Mouse (Mus musculus) kidney, embryonic 15.5 days (tissue): ENCODE measurements around the gene Odf3. TPM values are rescaled to one million over a fixed set of nuclear protein-coding genes. Genes with fewer than 3 reads are reported as not detected.

ENCODE experiments used
- ATAC-seq: fragments of 200-750 bp; cut with Nextera tagmentation; replicated peaks from 2 replicates; pipeline ENCODE4 v1.8.0; 2017; ENCODE audit warnings: moderate TSS enrichment; ENCODE audit not compliant: low FRiP score
- H3K27ac ChIP-seq: fragments of 300-500 bp; sonication (generic); 2 replicates; pipeline ENCODE4 v1.5.1; 2015; ENCODE audit warnings: mild to moderate bottlenecking, inconsistent platforms
- H3K27me3 ChIP-seq: fragments of 300-500 bp; sonication (generic); 2 replicates; pipeline ENCODE4 v1.6.1; 2015; ENCODE audit warnings: inconsistent platforms
- H3K36me3 ChIP-seq: fragments of 300-500 bp; sonication (generic); 2 replicates; pipeline ENCODE4 v1.6.1; 2015; ENCODE audit warnings: inconsistent platforms
- H3K4me1 ChIP-seq: fragments of 300-500 bp; sonication (generic); 2 replicates; pipeline ENCODE4 v1.6.1; 2015; ENCODE audit warnings: inconsistent platforms
- H3K4me2 ChIP-seq: fragments of 300-500 bp; sonication (generic); 2 replicates; pipeline ENCODE4 v1.6.1; 2015; ENCODE audit warnings: moderate library complexity, mild to moderate bottlenecking, inconsistent platforms
- H3K4me3 ChIP-seq: fragments of 300-500 bp; sonication (generic); replicated peaks from 2 replicates; pipeline ENCODE4 v1.5.1; 2015; ENCODE audit warnings: mild to moderate bottlenecking, inconsistent platforms
- H3K9ac ChIP-seq: fragments of 300-500 bp; sonication (generic); 2 replicates; pipeline ENCODE4 v1.6.1; 2015; ENCODE audit warnings: mild to moderate bottlenecking, inconsistent platforms
- H3K9me3 ChIP-seq: fragments of 300-500 bp; sonication (generic); replicated peaks from 2 replicates; pipeline ENCODE4 v1.6.1; 2016; ENCODE audit warnings: inconsistent platforms
- WGBS: fragments of 180-500 bp; shearing (Covaris S2); methylation state at CpG from one replicate; pipeline ENCODE4 v1.1.7; 2015; ENCODE audit warnings: mixed read lengths; 5-methylcytosine and 5-hydroxymethylcytosine counted together
- polyA plus RNA-seq: library from polyadenylated mRNA; unstranded; fragments of >200 nt; fragmentation: Nextera tagmentation; extraction: Ambion mirVana; gene quantifications from 2 replicates; pipeline ENCODE4 v1.2.1, GENCODE M21; 2015

The Odf3 gene
- 0.12 TPM in 1 of 2 replicates, not detected in the other for polyA plus RNA-seq

- Histone ChIP-seq H3K9ac (no peak within 1 kb of the TSS), H3K27me3 (peaks cover 10% of the 10 kb centered on the region), H3K9me3 (no peaks in the 10 kb centered on the region), H3K4me3 (no peak within 1 kb of the TSS), H3K27ac (no peak within 1 kb of the TSS), H3K4me2 (no peak within 1 kb of the TSS), H3K4me1 (peaks cover 3% of the 10 kb centered on the region; the same call in 1 of the 2 replicates), H3K36me3 (peaks cover 17% of the 10 kb centered on the region)
- no peak for ATAC-seq
- WGBS = 64% methylated on average over 11 of the region's 11 CpGs
Measured at GRCm38 (mm10) chr7:140847755-140848580, at the start of gene Odf3. Odf3 (plus strand) TSS chr7:140847805.

GRCm38 (mm10) chr7:140798212-140798611 is 49.4 kb upstream of the Odf3 start:
- Histone ChIP-seq H3K27ac (no peak overlapping the region), H3K27me3 (no peaks in the 10 kb centered on the region), H3K36me3 (no peaks in the 10 kb centered on the region), H3K4me3 (no peak overlapping the region), H3K9me3 (no peaks in the 10 kb centered on the region), H3K4me2 (no peak overlapping the region), H3K4me1 (peaks cover 5% of the 10 kb centered on the region; the same call in 1 of the 2 replicates), H3K9ac (no peak overlapping the region)
- ATAC-seq = no peak; the same call in 1 of the 2 replicates
- 71% methylated on average over 2 of the region's 2 CpGs for WGBS

GRCm38 (mm10) chr7:140802629-140803028 is 45.0 kb upstream of the Odf3 start:
- Histone ChIP-seq H3K4me3 (no peak overlapping the region), H3K4me2 (no peak overlapping the region), H3K27me3 (no peaks in the 10 kb centered on the region), H3K4me1 (peaks cover 5% of the 10 kb centered on the region; the same call in 1 of the 2 replicates), H3K36me3 (no peaks in the 10 kb centered on the region), H3K9me3 (no peaks in the 10 kb centered on the region), H3K27ac (no peak overlapping the region), H3K9ac (no peak overlapping the region)
- 0 out of 2 replicates have a peak, but pooled peaks have one; percentile 53 for ATAC-seq
- WGBS = 32% methylated on average over 6 of the region's 6 CpGs

GRCm38 (mm10) chr7:140805704-140806103 is 41.9 kb upstream of the Odf3 start:
- Histone ChIP-seq H3K36me3 (peaks cover 3% of the 10 kb centered on the region; the same call in 1 of the 2 replicates), H3K4me1 (peaks cover 5% of the 10 kb centered on the region; the same call in 1 of the 2 replicates), H3K27me3 (no peaks in the 10 kb centered on the region), H3K4me3 (no peak overlapping the region), H3K9ac (no peak overlapping the region), H3K27ac (no peak overlapping the region), H3K9me3 (no peaks in the 10 kb centered on the region), H3K4me2 (no peak overlapping the region)
- WGBS = 16% methylated on average over 1 of the region's 1 CpGs
- ATAC-seq = no peak

DNA sequence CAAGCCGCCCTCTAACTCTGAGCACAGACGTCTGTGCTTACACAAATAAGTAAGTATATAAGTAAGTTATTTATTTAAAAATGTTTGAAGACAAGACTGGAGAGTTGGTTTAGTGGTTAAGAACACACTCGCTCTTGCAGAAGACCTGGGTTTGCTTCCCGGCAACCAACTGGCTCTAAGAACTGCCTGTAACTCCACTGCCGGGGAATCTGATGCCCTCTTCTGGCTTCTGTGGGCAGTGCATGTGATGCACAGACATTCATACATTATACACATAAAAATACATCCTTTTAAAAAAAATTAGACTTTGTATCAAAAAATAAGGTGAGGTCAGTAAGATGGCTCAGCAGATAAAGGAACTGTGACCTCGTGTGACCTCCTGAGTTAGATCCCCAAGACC is 37.1 kb upstream of the Odf3 start:
- H3K9ac ChIP-seq = no peak overlapping the region
- no peaks in the 10 kb centered on the region for H3K9me3 ChIP-seq
- no peak overlapping the region for H3K27ac ChIP-seq
- H3K36me3 ChIP-seq = peaks cover 17% of the 10 kb centered on the region
- H3K27me3 ChIP-seq = no peaks in the 10 kb centered on the region
- WGBS = 93% methylated on average over 6 of the region's 6 CpGs
- H3K4me3 ChIP-seq = no peak overlapping the region
- no peaks in the 10 kb centered on the region for H3K4me1 ChIP-seq
- no peak for ATAC-seq
- H3K4me2 ChIP-seq = no peak overlapping the region

DNA sequence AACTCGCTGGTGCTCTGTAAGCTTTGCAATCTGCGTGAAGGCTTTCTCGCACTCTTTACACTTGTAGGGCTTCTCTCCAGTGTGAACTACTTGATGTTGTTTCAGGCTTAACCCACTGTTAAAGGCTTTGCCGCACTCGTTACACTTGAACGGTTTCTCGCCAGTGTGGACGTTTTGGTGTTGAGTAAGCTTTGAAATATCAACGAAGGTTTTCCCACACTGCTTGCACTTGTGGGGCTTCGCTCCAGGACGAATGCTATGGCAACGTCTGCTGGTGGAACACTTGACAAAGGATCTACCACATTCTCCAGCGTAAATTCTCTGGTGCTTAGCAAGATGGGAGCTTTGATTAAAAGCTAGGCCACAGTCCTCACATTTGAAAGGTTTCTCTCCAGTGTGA is 35.9 kb upstream of the Odf3 start:
- ATAC-seq = no peak
- Histone ChIP-seq H3K9me3 (no peaks in the 10 kb centered on the region), H3K4me3 (no peak overlapping the region), H3K36me3 (peaks cover 17% of the 10 kb centered on the region), H3K9ac (no peak overlapping the region), H3K4me1 (no peaks in the 10 kb centered on the region), H3K4me2 (no peak overlapping the region), H3K27ac (no peak overlapping the region), H3K27me3 (no peaks in the 10 kb centered on the region)
- WGBS = 83% methylated on average over 13 of the region's 13 CpGs

DNA sequence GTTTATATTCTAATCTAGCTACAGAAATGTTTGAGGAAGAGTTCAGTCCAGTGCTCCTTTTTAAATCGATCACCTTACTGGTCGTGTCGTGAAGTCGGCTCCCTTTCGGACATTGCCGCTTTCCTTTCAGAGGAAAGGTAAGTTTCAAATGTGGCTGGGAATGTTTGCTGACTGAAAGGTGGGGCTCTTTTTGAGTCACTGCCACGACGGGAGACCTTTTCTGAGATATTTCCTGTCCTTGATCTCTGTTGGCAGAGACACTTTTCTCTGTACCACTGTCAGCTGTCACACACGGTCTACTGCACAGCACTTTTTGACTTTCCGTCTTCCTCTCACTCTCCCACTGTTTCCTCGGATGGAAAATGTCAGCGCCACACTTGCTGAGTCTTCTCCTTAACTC is 34.8 kb upstream of the Odf3 start:
- no peaks in the 10 kb centered on the region for H3K9me3 ChIP-seq
- no peaks in the 10 kb centered on the region for H3K4me1 ChIP-seq
- no peak overlapping the region for H3K4me3 ChIP-seq
- H3K36me3 ChIP-seq = peaks cover 17% of the 10 kb centered on the region
- H3K27ac ChIP-seq = no peak overlapping the region
- no peaks in the 10 kb centered on the region for H3K27me3 ChIP-seq
- ATAC-seq = no peak
- H3K9ac ChIP-seq = no peak overlapping the region
- H3K4me2 ChIP-seq = no peak overlapping the region
- 87% methylated on average over 12 of the region's 12 CpGs for WGBS

DNA sequence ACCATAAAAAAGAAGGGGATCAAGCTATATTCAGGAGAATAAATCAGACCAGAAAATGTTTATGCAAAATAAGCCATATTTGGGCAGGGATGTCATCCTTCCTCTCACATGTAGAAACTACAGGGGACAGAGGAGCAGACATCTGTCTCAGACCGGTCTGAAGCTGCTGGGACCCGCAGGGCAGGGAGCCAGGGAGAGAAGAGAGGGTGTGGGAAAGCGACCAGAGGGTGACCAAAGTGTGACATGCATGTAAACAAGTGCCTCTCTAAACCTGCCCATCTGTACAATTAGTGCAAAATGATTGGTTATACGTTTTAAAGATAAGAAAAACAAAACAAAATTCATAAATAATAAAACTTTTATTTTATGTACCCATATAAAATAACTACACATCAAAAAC is 27.4 kb upstream of the Odf3 start:
- Histone ChIP-seq H3K27ac (no peak overlapping the region), H3K4me1 (peaks cover 10% of the 10 kb centered on the region), H3K4me3 (no peak overlapping the region), H3K4me2 (no peak overlapping the region), H3K36me3 (no peaks in the 10 kb centered on the region), H3K9ac (no peak overlapping the region), H3K9me3 (no peaks in the 10 kb centered on the region), H3K27me3 (no peaks in the 10 kb centered on the region)
- whole genome bisulfite sequencing = 63% methylated on average over 4 of the region's 4 CpGs
- no peak for ATAC-seq

DNA sequence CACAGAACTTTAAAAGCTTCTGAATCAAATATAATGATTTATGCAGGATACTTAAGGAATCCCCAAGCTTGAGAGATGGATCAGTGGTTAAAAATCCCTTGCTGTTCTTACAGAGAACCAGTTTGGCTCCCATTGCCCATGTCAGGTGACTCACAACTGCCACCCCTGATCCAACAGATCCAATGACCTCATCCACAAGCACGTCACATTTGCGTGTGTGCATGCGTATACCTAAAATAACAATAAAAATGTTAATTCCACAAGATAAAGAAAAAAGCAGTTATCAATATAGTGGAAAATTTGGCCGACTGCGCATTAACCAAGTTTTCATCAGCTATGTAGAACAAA is 26.3 kb upstream of the Odf3 start:
- 54% methylated on average over 5 of the region's 5 CpGs for WGBS
- peak overlapping the region; percentile 42; the same call in 1 of the 2 replicates for H3K9ac ChIP-seq
- peaks cover 10% of the 10 kb centered on the region for H3K4me1 ChIP-seq
- no peaks in the 10 kb centered on the region for H3K27me3 ChIP-seq
- no peak overlapping the region for H3K27ac ChIP-seq
- no peaks in the 10 kb centered on the region for H3K9me3 ChIP-seq
- H3K4me2 ChIP-seq = peak overlapping the region; percentile 90
- H3K4me3 ChIP-seq = peak overlapping the region; percentile 56
- H3K36me3 ChIP-seq = no peaks in the 10 kb centered on the region
- 0 out of 2 replicates have a peak, but pooled peaks have one; percentile 22 for ATAC-seq

- peak within 1 kb of the TSS; percentile 42 for H3K9ac ChIP-seq
- H3K27ac ChIP-seq = no peak within 1 kb of the TSS
- WGBS = 2% methylated on average over 21 of the region's 21 CpGs
- H3K4me3 ChIP-seq = peak within 1 kb of the TSS; percentile 56
- H3K27me3 ChIP-seq = peaks cover 5% of the 10 kb centered on the region; the same call in 1 of the 2 replicates
- peak within 1 kb of the TSS; percentile 90 for H3K4me2 ChIP-seq
- peak; percentile 85 for ATAC-seq
- peaks cover 10% of the 10 kb centered on the region for H3K4me1 ChIP-seq
- no peaks in the 10 kb centered on the region for H3K36me3 ChIP-seq
- no peaks in the 10 kb centered on the region for H3K9me3 ChIP-seq
Measured at GRCm38 (mm10) chr7:140821653-140822329, 25.8 kb upstream of the Odf3 start, which contains the start of gene Zfp941. Zfp941 (minus strand) TSS chr7:140822178.

DNA sequence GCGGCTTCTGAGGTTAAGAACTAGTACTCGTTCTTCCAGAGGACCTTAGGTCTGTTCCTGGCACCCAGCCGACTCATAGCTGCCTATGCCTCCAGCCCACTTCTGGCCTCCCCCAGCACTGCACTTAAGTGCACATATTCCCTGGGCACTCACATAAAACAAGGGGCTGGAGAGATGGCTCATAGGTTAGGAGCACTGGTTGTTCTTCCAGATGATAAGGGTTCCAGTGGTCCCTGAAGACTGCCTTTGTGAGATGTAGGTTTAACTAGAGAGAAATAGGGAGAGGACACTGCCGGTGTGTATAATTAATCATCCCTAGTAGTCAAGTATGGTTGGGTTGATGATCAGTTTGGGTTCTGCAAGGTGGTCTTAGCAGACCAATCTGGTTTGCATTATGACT is 24.9 kb upstream of the Odf3 start:
- no peak for ATAC-seq
- Histone ChIP-seq H3K4me2 (no peak overlapping the region), H3K9ac (no peak overlapping the region), H3K9me3 (no peaks in the 10 kb centered on the region), H3K27me3 (peaks cover 7% of the 10 kb centered on the region; the same call in 1 of the 2 replicates), H3K36me3 (no peaks in the 10 kb centered on the region), H3K4me3 (no peak overlapping the region), H3K4me1 (peaks cover 10% of the 10 kb centered on the region), H3K27ac (no peak overlapping the region)
- 90% methylated on average over 4 of the region's 4 CpGs for WGBS
